Mouse (Mus musculus): ENCODE data around the gene Olfr283. TPM values are rescaled to one million over a fixed set of nuclear protein-coding genes. Genes with fewer than 3 reads are reported as not detected.

Gene Olfr283
- total and polyA plus RNA-seq, 3 experiments: 0.11 to 0.46 TPM; not detected in 1

GRCm38 (mm10) chr15:98378209-98378608 is 2.5 kb downstream of the Olfr283 start:
- Histone ChIP-seq H3K79me2 (ENCODE audit: control insufficient read depth, insufficient read depth, low read length, poor library complexity) (no peaks in the 10 kb centered on the region), H3K9me3 (replicated peaks; ENCODE audit: insufficient read depth, low read length) (no peaks in the 10 kb centered on the region), H3K27ac (ENCODE audit: control insufficient read depth, low read depth, low read length) (no peak overlapping the region), H3K9ac (ENCODE audit: control insufficient read depth, low read depth, low read length, poor library complexity, severe bottlenecking) (no peak overlapping the region), H3K36me3 (ENCODE audit: control insufficient read depth in 1 of 2, insufficient read depth in 2 of 2, low read length in 2 of 2) (no peaks in the 10 kb centered on the region), H3K27me3 (ENCODE audit: control insufficient read depth in 1 of 2, insufficient read depth in 2 of 2, low read length in 2 of 2) (peaks cover 2% of the 10 kb centered on the region in 2 experiments; a peak in 3 of 4 replicates), H3K4me3 (ENCODE audit: control insufficient read depth in 1 of 2, insufficient read depth in 1 of 2, low read depth in 2 of 2, low read length in 2 of 2) (no peak overlapping the region), H3K4me1 (ENCODE audit: control insufficient read depth in 1 of 2, insufficient read depth in 2 of 2, low read length in 2 of 2) (no peaks in the 10 kb centered on the region)
- no peak for DNase-seq (ENCODE audit: low read depth, low spot score)
- TF ChIP-seq TAL1 (IDR thresholded peaks at IDR 0.05; ENCODE audit: low read length) (no peak), RAD21 (IDR thresholded peaks at IDR 0.05; ENCODE audit: low read depth, low read length) (no peak), ETS1 (IDR thresholded peaks at IDR 0.05; ENCODE audit: low read depth, low read length) (no peak), MAX (IDR thresholded peaks at IDR 0.05; ENCODE audit: low read length) (no peak), POLR2AphosphoS2 (IDR thresholded peaks at IDR 0.05; ENCODE audit: low read length) (no peak), CTCF (IDR thresholded peaks at IDR 0.05 in 2 of 3, conservative IDR thresholded peaks at IDR 0.05 in 1 of 3; ENCODE audit: control insufficient read depth in 1 of 3, insufficient read depth in 1 of 3, low read depth in 2 of 3, low read length in 3 of 3, poor library complexity in 1 of 3, severe bottlenecking in 1 of 3) (no peak), ZKSCAN1 (IDR thresholded peaks at IDR 0.05; ENCODE audit: low read depth, low read length) (no peak), KAT2A (conservative IDR thresholded peaks at IDR 0.05; ENCODE audit: low read depth, low read length) (no peak), GATA1 (IDR thresholded peaks at IDR 0.05; ENCODE audit: low read depth, low read length) (no peak), MYB (IDR thresholded peaks at IDR 0.05; ENCODE audit: low read depth, low read length) (no peak)

GRCm38 (mm10) chr15:98340887-98341286 is 39.9 kb downstream of the Olfr283 start, which contains the start of gene Olfr284:
Gene Olfr284 (minus strand): TSS chr15:98340987.
- Histone ChIP-seq H3K79me2 (ENCODE audit: control insufficient read depth, insufficient read depth, low read length, poor library complexity) (no peaks in the 10 kb centered on the region), H3K4me3 (ENCODE audit: control insufficient read depth in 1 of 2, insufficient read depth in 1 of 2, low read depth in 2 of 2, low read length in 2 of 2) (no peak within 1 kb of the TSS), H3K27me3 (ENCODE audit: control insufficient read depth in 1 of 2, insufficient read depth in 2 of 2, low read length in 2 of 2) (peaks cover 7 to 15% of the 10 kb centered on the region in 2 experiments), H3K4me1 (ENCODE audit: control insufficient read depth in 1 of 2, insufficient read depth in 2 of 2, low read length in 2 of 2) (no peaks in the 10 kb centered on the region), H3K36me3 (ENCODE audit: control insufficient read depth in 1 of 2, insufficient read depth in 2 of 2, low read length in 2 of 2) (no peaks in the 10 kb centered on the region), H3K27ac (ENCODE audit: control insufficient read depth, low read depth, low read length) (no peak within 1 kb of the TSS), H3K9ac (ENCODE audit: control insufficient read depth, low read depth, low read length, poor library complexity, severe bottlenecking) (no peak within 1 kb of the TSS), H3K9me3 (replicated peaks; ENCODE audit: insufficient read depth, low read length) (no peaks in the 10 kb centered on the region)
- no peak for TF ChIP-seq MXI1 (IDR thresholded peaks at IDR 0.05; ENCODE audit: low read depth, low read length)
- TF ChIP-seq ETS1 (IDR thresholded peaks at IDR 0.05; ENCODE audit: low read depth, low read length): no peak
- TF ChIP-seq SMC3 (IDR thresholded peaks at IDR 0.05; ENCODE audit: low read depth, low read length): no peak
- no peak for TF ChIP-seq CHD1 (IDR thresholded peaks at IDR 0.05; ENCODE audit: low read depth, low read length)
- no peak for TF ChIP-seq GATA1 (IDR thresholded peaks at IDR 0.05; ENCODE audit: low read depth, low read length)
- no peak for TF ChIP-seq ELF1 (IDR thresholded peaks at IDR 0.05; ENCODE audit: low read depth, low read length)
- DNase-seq (ENCODE audit: low read depth, low spot score): no peak

Other genes starting within 250 kb of the Olfr283 start
- 28.7 and 33.1 TPM in 2 replicates for gene Asb8, start 215.3 kb downstream of the Olfr283 start, total RNA-seq (2012; rRNA removed)
- 10 to 100 TPM in 1 of 2 experiments, not detected in 1; 38.2 TPM for gene Asb8, start 215.3 kb downstream of the Olfr283 start, polyA plus RNA-seq (2012; ENCODE audit: insufficient read depth in 1 of 2, insufficient read length in 2 of 2, low read depth in 1 of 2, low replicate concordance in 2 of 2, missing spikeins in 1 of 2)
- gene Ccdc184, start 213.8 kb downstream of the Olfr283 start, total RNA-seq (2012; rRNA removed): not detected in 2 replicates
- under 1 TPM in 1 of 2 experiments, not detected in 1; 0.52 TPM for gene Ccdc184, start 213.8 kb downstream of the Olfr283 start, polyA plus RNA-seq (2012; ENCODE audit: insufficient read depth in 1 of 2, insufficient read length in 2 of 2, low read depth in 1 of 2, low replicate concordance in 2 of 2, missing spikeins in 1 of 2)
- not detected in 2 replicates for gene Olfr288, start 185.4 kb downstream of the Olfr283 start, total RNA-seq (2012; rRNA removed)
- not detected for gene Olfr288, start 185.4 kb downstream of the Olfr283 start, polyA plus RNA-seq (2012; ENCODE audit: insufficient read depth in 1 of 2, insufficient read length in 2 of 2, low read depth in 1 of 2, low replicate concordance in 2 of 2, missing spikeins in 1 of 2)
- not detected in 2 replicates for gene Gm44579, start 160.0 kb downstream of the Olfr283 start, total RNA-seq (2012; rRNA removed)
- not detected for gene Gm44579, start 160.0 kb downstream of the Olfr283 start, polyA plus RNA-seq (2012; ENCODE audit: insufficient read depth in 1 of 2, insufficient read length in 2 of 2, low read depth in 1 of 2, low replicate concordance in 2 of 2, missing spikeins in 1 of 2)
- gene Olfr287, start 159.9 kb downstream of the Olfr283 start, total RNA-seq (2012; rRNA removed): not detected in 2 replicates
- gene Olfr287, start 159.9 kb downstream of the Olfr283 start, polyA plus RNA-seq (2012; ENCODE audit: insufficient read depth in 1 of 2, insufficient read length in 2 of 2, low read depth in 1 of 2, low replicate concordance in 2 of 2, missing spikeins in 1 of 2): not detected
- not detected in 2 replicates for gene Olfr286, start 146.5 kb downstream of the Olfr283 start, total RNA-seq (2012; rRNA removed)
- under 1 TPM in 1 of 2 experiments, not detected in 1; 0.04 TPM for gene Olfr286, start 146.5 kb downstream of the Olfr283 start, polyA plus RNA-seq (2012; ENCODE audit: insufficient read depth in 1 of 2, insufficient read length in 2 of 2, low read depth in 1 of 2, low replicate concordance in 2 of 2, missing spikeins in 1 of 2)
- not detected in 2 replicates for gene H1fnt, start 123.7 kb downstream of the Olfr283 start, total RNA-seq (2012; rRNA removed)
- gene H1fnt, start 123.7 kb downstream of the Olfr283 start, polyA plus RNA-seq (2012; ENCODE audit: insufficient read depth in 1 of 2, insufficient read length in 2 of 2, low read depth in 1 of 2, low replicate concordance in 2 of 2, missing spikeins in 1 of 2): not detected
- not detected in 2 replicates for gene Zfp641, start 84.8 kb downstream of the Olfr283 start, total RNA-seq (2012; rRNA removed)
- not detected for gene Zfp641, start 84.8 kb downstream of the Olfr283 start, polyA plus RNA-seq (2012; ENCODE audit: insufficient read depth in 1 of 2, insufficient read length in 2 of 2, low read depth in 1 of 2, low replicate concordance in 2 of 2, missing spikeins in 1 of 2)
- 0.07 TPM in 1 of 2 replicates, not detected in the other for gene Olfr285, start 63.6 kb downstream of the Olfr283 start, total RNA-seq (2012; rRNA removed)
- under 1 TPM in 1 of 2 experiments, not detected in 1; 0.01 TPM for gene Olfr285, start 63.6 kb downstream of the Olfr283 start, polyA plus RNA-seq (2012; ENCODE audit: insufficient read depth in 1 of 2, insufficient read length in 2 of 2, low read depth in 1 of 2, low replicate concordance in 2 of 2, missing spikeins in 1 of 2)
- not detected in 2 replicates for gene Olfr284, start 40.0 kb downstream of the Olfr283 start, total RNA-seq (2012; rRNA removed)
- not detected for gene Olfr284, start 40.0 kb downstream of the Olfr283 start, polyA plus RNA-seq (2012; ENCODE audit: insufficient read depth in 1 of 2, insufficient read length in 2 of 2, low read depth in 1 of 2, low replicate concordance in 2 of 2, missing spikeins in 1 of 2)
- not detected in 2 replicates for gene Olfr282, start 50.3 kb upstream of the Olfr283 start, total RNA-seq (2012; rRNA removed)
- under 1 TPM in 1 of 2 experiments, not detected in 1; 0.18 TPM for gene Olfr282, start 50.3 kb upstream of the Olfr283 start, polyA plus RNA-seq (2012; ENCODE audit: insufficient read depth in 1 of 2, insufficient read length in 2 of 2, low read depth in 1 of 2, low replicate concordance in 2 of 2, missing spikeins in 1 of 2)
- 0.08 TPM in 1 of 2 replicates, not detected in the other for gene Olfr281, start 71.6 kb upstream of the Olfr283 start, total RNA-seq (2012; rRNA removed)
- under 1 TPM in 1 of 2 experiments, not detected in 1; 0.40 TPM for gene Olfr281, start 71.6 kb upstream of the Olfr283 start, polyA plus RNA-seq (2012; ENCODE audit: insufficient read depth in 1 of 2, insufficient read length in 2 of 2, low read depth in 1 of 2, low replicate concordance in 2 of 2, missing spikeins in 1 of 2)
- gene OR5BS1P, start 89.0 kb upstream of the Olfr283 start, total RNA-seq (2012; rRNA removed): 0.04 TPM in 1 of 2 replicates, not detected in the other
- not detected for gene OR5BS1P, start 89.0 kb upstream of the Olfr283 start, polyA plus RNA-seq (2012; ENCODE audit: insufficient read depth in 1 of 2, insufficient read length in 2 of 2, low read depth in 1 of 2, low replicate concordance in 2 of 2, missing spikeins in 1 of 2)
- not detected in 2 replicates for gene Lalba, start 101.8 kb upstream of the Olfr283 start, total RNA-seq (2012; rRNA removed)
- gene Lalba, start 101.8 kb upstream of the Olfr283 start, polyA plus RNA-seq (2012; ENCODE audit: insufficient read depth in 1 of 2, insufficient read length in 2 of 2, low read depth in 1 of 2, low replicate concordance in 2 of 2, missing spikeins in 1 of 2): not detected
- under 0.01 TPM in 1 of 2 replicates, not detected in the other for gene Olfr279, start 111.5 kb upstream of the Olfr283 start, total RNA-seq (2012; rRNA removed)
- gene Olfr279, start 111.5 kb upstream of the Olfr283 start, polyA plus RNA-seq (2012; ENCODE audit: insufficient read depth in 1 of 2, insufficient read length in 2 of 2, low read depth in 1 of 2, low replicate concordance in 2 of 2, missing spikeins in 1 of 2): 10 to 100 TPM in 1 of 2 experiments, under 1 TPM in 1; 0.03 to 81.4 TPM
- gene Kansl2, start 153.3 kb upstream of the Olfr283 start, total RNA-seq (2012; rRNA removed): 150 and 157 TPM in 2 replicates
- 100 to 1,000 TPM in 1 of 2 experiments, not detected in 1; 170 TPM for gene Kansl2, start 153.3 kb upstream of the Olfr283 start, polyA plus RNA-seq (2012; ENCODE audit: insufficient read depth in 1 of 2, insufficient read length in 2 of 2, low read depth in 1 of 2, low replicate concordance in 2 of 2, missing spikeins in 1 of 2)
- gene Ccnt1, start 190.0 kb upstream of the Olfr283 start, total RNA-seq (2012; rRNA removed): 40.5 and 44.0 TPM in 2 replicates
- 10 to 100 TPM; 19.5 to 63.2 TPM for gene Ccnt1, start 190.0 kb upstream of the Olfr283 start, polyA plus RNA-seq (2012; ENCODE audit: insufficient read depth in 1 of 2, insufficient read length in 2 of 2, low read depth in 1 of 2, low replicate concordance in 2 of 2, missing spikeins in 1 of 2)
- 0.50 TPM in 1 of 2 replicates, not detected in the other for gene 4930415O20Rik, start 190.1 kb upstream of the Olfr283 start, total RNA-seq (2012; rRNA removed)
- gene 4930415O20Rik, start 190.1 kb upstream of the Olfr283 start, polyA plus RNA-seq (2012; ENCODE audit: insufficient read depth in 1 of 2, insufficient read length in 2 of 2, low read depth in 1 of 2, low replicate concordance in 2 of 2, missing spikeins in 1 of 2): under 1 TPM in 1 of 2 experiments, not detected in 1; 0.31 TPM
- 58.9 and 76.0 TPM in 2 replicates for gene Adcy6, start 229.1 kb upstream of the Olfr283 start, total RNA-seq (2012; rRNA removed)
- 10 to 100 TPM in 1 of 2 experiments, not detected in 1; 77.3 TPM for gene Adcy6, start 229.1 kb upstream of the Olfr283 start, polyA plus RNA-seq (2012; ENCODE audit: insufficient read depth in 1 of 2, insufficient read length in 2 of 2, low read depth in 1 of 2, low replicate concordance in 2 of 2, missing spikeins in 1 of 2)
- 1.4 TPM in 2 replicates for gene Cacnb3, start 249.9 kb upstream of the Olfr283 start, total RNA-seq (2012; rRNA removed)
- gene Cacnb3, start 249.9 kb upstream of the Olfr283 start, polyA plus RNA-seq (2012; ENCODE audit: insufficient read depth in 1 of 2, insufficient read length in 2 of 2, low read depth in 1 of 2, low replicate concordance in 2 of 2, missing spikeins in 1 of 2): 1 to 10 TPM in 1 of 2 experiments, not detected in 1; 8.5 TPM